In the genomic region with DNA sequence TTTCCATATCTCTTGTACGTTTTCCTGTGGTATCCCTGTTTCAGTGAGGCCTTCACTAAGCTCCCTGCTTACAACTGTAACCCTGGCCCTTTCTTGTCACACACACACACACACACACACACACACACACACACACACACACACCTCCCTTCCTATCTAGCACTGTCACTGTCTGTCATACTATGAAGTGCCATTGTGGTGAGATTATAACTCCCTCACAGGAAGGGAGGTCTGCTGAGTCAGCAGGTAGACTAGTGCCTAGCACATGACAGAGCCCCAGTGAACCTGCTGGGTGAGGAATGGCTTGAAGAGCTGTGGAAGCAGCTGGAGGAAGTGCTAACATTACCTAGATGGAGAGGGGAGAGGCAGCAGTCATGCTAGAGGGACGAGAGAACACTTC, we compare ENCODE assay signal across 9 mouse cellular contexts. TPM values are rescaled to one million over a fixed set of nuclear protein-coding genes. Genes with fewer than 3 reads are reported as not detected.
DNase-seq lines count a peak whose midpoint lies in the region; ATAC-seq lines count a peak whose summit lies in the region.
"Had no signal": no experiment of that assay in that cellular context is flagged by ENCODE, and none has a peak within 500 bp of the region (broad histone marks: within the 10 kb centered on the region; RNA-seq: fewer than 3 reads in every experiment).

No protein-coding gene starts in this region.

- no peaks in the 10 kb centered on the region for H3K27me3 ChIP-seq in limb, embryonic 15.5 days
- no peaks in the 10 kb centered on the region for H3K27me3 ChIP-seq in limb, embryonic 10.5 days (ENCODE audit: low read depth, poor library complexity, severe bottlenecking)
- no peaks in the 10 kb centered on the region for H3K27me3 ChIP-seq in liver, embryonic 12.5 days (replicated peaks)

- H3K36me3 ChIP-seq in limb, embryonic 15.5 days = no peaks in the 10 kb centered on the region
- H3K36me3 ChIP-seq in limb, embryonic 10.5 days = no peaks in the 10 kb centered on the region
- no peaks in the 10 kb centered on the region for H3K36me3 ChIP-seq in liver, embryonic 12.5 days

- no peak overlapping the region for H3K9ac ChIP-seq in limb, embryonic 15.5 days
- no peak overlapping the region for H3K9ac ChIP-seq in liver, embryonic 12.5 days

- no peaks in the 10 kb centered on the region for H3K9me3 ChIP-seq in limb, embryonic 15.5 days
- H3K9me3 ChIP-seq in limb, embryonic 10.5 days (replicated peaks) = no peaks in the 10 kb centered on the region
- no peaks in the 10 kb centered on the region for H3K9me3 ChIP-seq in liver, embryonic 12.5 days (replicated peaks)

- no peak overlapping the region for H3K4me3 ChIP-seq in limb, embryonic 15.5 days
- H3K4me3 ChIP-seq in limb, embryonic 10.5 days = no peak overlapping the region
- no peak overlapping the region for H3K4me3 ChIP-seq in liver, embryonic 12.5 days

- WGBS in limb, embryonic 15.5 days = 34% methylated on average over 2 of the region's 2 CpGs
- 59% methylated on average over 2 of the region's 2 CpGs for WGBS in limb, embryonic 10.5 days
- 9% methylated on average over 2 of the region's 2 CpGs for WGBS in liver, embryonic 12.5 days (ENCODE audit: insufficient replicate concordance)

- H3K4me1 ChIP-seq in limb, embryonic 15.5 days = no peaks in the 10 kb centered on the region
- H3K4me1 ChIP-seq in limb, embryonic 10.5 days = no peaks in the 10 kb centered on the region
- peaks cover 7% of the 10 kb centered on the region; the same call in 1 of the 2 replicates for H3K4me1 ChIP-seq in liver, embryonic 12.5 days

- DNase-seq in limb, embryonic 10.5 days (ENCODE audit: low spot score) = no peak
- peak; percentile 37 to 49 for DNase-seq in thymus, postnatal 10 days (ENCODE audit: low spot score in 2 of 2)
- DNase-seq in frontal cortex, postnatal 25 days (ENCODE audit: low spot score in 2 of 2) = no peak
- no peak for DNase-seq in right cerebral cortex, postnatal 4 days
- DNase-seq: adrenal gland, adult 2 months had no signal

- H3K27ac ChIP-seq in limb, embryonic 15.5 days = no peak overlapping the region
- H3K27ac ChIP-seq in limb, embryonic 10.5 days = no peak overlapping the region
- no peak overlapping the region for H3K27ac ChIP-seq in liver, embryonic 12.5 days
- H3K27ac ChIP-seq: macrophage had no signal

- ATAC-seq in limb, embryonic 15.5 days (ENCODE audit: insufficient number of reproducible peaks, low FRiP score, low TSS enrichment, low read depth) = peak; percentile 50; the same call in 1 of the 2 replicates
- ATAC-seq in common myeloid progenitor, adult 5-6 weeks (replicated peaks; ENCODE audit: low read depth, poor library complexity, severe bottlenecking) = peak; percentile 94
- peak; percentile 75 for ATAC-seq in liver, embryonic 12.5 days

- no peak overlapping the region for H3K4me2 ChIP-seq in limb, embryonic 15.5 days
- no peak overlapping the region for H3K4me2 ChIP-seq in liver, embryonic 12.5 days

RNA-seq across cellular contexts. Expression of a gene that starts 9.3 kb away (rescaled TPM):
- polyA plus RNA-seq in limb, embryonic 15.5 days (2015; fragmentation: Nextera tagmentation; extraction: Ambion mirVana) = 3.0 and 3.4 TPM in 2 replicates
- 15.3 and 18.2 TPM in 2 replicates for polyA plus RNA-seq in limb, embryonic 10.5 days (2016; fragmentation: Nextera tagmentation; extraction: Ambion mirVana)
- total RNA-seq in common myeloid progenitor, adult 5-6 weeks (2017) = 5.0 and 5.5 TPM in 2 replicates
- polyA plus RNA-seq in liver, embryonic 12.5 days (2016; fragmentation: Nextera tagmentation; extraction: Ambion mirVana) = 2.1 and 2.5 TPM in 2 replicates

Comparison
In these comparisons a context has a peak if more than half of its experiments do, and no peak if none do; other contexts are left out.
1. DNase-seq: peak in thymus, postnatal 10 days (2 of 2); none in limb, embryonic 10.5 days (single experiment), frontal cortex, postnatal 25 days (0 of 2) and right cerebral cortex, postnatal 4 days (single experiment).
2. Peak in every context shown above with its lines, with median percentiles within 50 percentile points of each other: ATAC-seq.